Mouse (Mus musculus) ES-E14 (cell line): ENCODE measurements around the gene Usp37.

Source experiments
- CHD2 ChIP-seq: IDR thresholded peaks from 2 replicates; pipeline ENCODE4 v1.6.1; 2014; ENCODE audit warnings: mild to moderate bottlenecking, low read depth, low read length, inconsistent platforms
- ZC3H11A ChIP-seq: IDR thresholded peaks from 2 replicates; pipeline ENCODE4 v1.6.1; 2012; ENCODE audit warnings: low read depth, mild to moderate bottlenecking, inconsistent platforms, low read length, borderline replicate concordance

DNA sequence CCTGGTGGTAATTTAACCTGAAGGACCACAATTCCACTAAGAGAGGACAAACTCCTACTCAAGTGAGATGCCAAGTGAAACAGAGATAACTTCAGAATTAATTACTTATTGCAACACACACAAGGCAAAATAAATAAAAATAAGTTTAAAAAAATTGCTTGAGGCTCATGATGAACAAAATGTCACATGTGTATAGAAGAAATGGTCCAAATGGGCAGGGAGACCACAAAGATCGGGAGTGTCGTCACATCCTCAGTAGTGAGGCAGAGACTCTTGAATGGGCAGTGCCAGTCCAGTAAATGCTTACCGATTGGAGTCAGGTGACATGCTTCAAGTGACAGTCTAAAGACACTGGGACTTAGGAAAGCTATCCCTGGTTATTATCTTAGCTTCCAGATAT is 143.6 kb downstream of the Usp37 start:
- no peak for TF ChIP-seq CHD2
- TF ChIP-seq ZC3H11A: no peak
